Mouse (Mus musculus): Measurements from ENCODE around the gene Il9r. TPM values are rescaled to one million over a fixed set of nuclear protein-coding genes. Genes with fewer than 3 reads are reported as not detected.
A peak's percentile ranks its signal among the peaks of the same experiment; 100 is the strongest.

Gene Il9r
- polyA plus RNA-seq, 1 experiment from 2014 or later, result 0.13 TPM

DNA sequence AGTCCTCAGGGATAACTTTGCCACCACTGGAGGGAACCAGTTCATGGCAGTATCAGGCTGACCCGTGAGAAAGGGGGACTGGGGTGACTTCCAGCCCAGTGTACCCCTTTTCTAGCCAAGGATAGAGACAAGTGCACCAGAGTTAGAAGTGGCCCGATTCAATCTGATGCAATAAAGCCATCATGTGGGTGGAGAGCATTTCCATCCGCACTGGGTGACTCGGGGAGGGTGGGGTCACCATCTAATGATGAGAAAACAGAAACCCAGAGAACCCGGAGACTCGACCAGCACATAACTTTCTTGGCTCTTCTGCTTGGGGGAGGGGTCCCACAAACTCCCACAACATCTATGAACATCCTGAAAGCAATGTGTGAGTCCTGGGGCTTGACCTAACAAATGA is 3.4 kb downstream of the Il9r start:
- H3K4me1 ChIP-seq (replicated peaks), result peaks cover 38% of the 10 kb centered on the region
- H3K4me3 ChIP-seq (replicated peaks), result no peak overlapping the region
- no peak overlapping the region for H3K4me2 ChIP-seq
- DNase-seq (no peak), ATAC-seq (ENCODE audit: low read depth) (no peak)
- H3K9me3 ChIP-seq (replicated peaks), result no peaks in the 10 kb centered on the region
- no peaks in the 10 kb centered on the region for H3K36me3 ChIP-seq
- no peak overlapping the region for H3K27ac ChIP-seq
- H3K9ac ChIP-seq, result no peak overlapping the region
- no peaks in the 10 kb centered on the region for H3K27me3 ChIP-seq
- 36% methylated on average over 6 of the region's 6 CpGs for WGBS (ENCODE audit: insufficient replicate concordance)

DNA sequence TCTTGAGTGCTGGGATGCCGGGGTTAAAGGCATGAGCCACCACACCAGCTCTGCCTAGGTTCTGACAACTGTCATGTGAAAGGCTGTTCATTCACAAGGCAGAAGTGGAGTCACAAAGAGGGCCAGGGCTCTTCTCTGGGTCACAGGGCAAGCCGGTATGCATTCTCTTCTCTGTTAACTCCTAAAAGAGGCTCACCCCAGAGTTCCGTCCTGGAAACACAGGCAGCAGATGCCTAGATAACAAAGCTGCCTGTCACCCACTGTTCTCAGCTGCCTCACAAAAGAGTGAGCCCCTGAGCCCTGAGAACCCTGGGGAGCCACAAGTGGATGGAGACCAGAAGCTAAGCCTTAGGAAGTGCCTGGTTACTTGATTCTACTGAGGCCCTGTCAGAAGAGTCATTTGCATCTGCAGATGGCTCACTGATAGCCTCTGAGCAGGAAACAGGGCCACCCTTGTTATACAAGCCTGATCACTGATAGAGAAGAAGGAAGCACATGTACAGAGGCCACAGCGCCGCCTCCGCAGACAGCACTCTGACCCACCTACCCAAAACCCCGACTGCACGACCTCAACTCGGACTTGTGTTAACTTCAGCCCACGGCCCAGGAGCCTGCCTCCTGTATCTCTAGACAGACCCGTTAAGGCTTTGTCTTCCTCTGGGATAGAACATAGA is 4.1 kb downstream of the Il9r start:
- Histone ChIP-seq H3K27me3 (no peaks in the 10 kb centered on the region), H3K9me3 (replicated peaks) (no peaks in the 10 kb centered on the region), H3K9ac (peak overlapping the region; percentile 33; the same call in 1 of the 2 replicates), H3K36me3 (no peaks in the 10 kb centered on the region), H3K4me2 (no peak overlapping the region), H3K27ac (no peak overlapping the region), H3K4me1 (replicated peaks) (peaks cover 38% of the 10 kb centered on the region), H3K4me3 (replicated peaks) (no peak overlapping the region)
- 11% methylated on average over 11 of the region's 11 CpGs for WGBS (ENCODE audit: insufficient replicate concordance)
- DNase-seq, result no peak
- peak; percentile 30; the same call in 1 of the 2 replicates for ATAC-seq (ENCODE audit: low read depth)

DNA sequence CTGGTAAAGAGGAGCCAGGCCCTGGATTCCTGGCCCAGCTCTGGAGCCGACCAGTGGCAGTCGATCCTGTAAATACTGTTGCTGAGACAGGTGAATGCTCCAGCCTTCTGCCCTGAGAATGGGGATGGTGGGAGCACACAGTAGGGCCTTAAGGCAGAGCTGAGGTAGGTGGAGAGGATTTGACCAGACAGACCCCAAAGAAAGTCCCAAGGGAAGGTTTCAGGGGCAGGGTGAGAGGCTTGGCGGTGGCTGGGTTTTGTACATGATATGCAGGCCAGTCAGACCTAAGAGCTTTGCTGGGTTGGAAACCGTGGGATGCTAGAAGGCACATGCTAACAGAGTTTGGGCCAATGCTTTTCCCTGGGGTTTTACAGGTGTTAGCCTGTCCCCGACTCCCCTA is 5.5 kb downstream of the Il9r start:
- H3K36me3 ChIP-seq, result no peaks in the 10 kb centered on the region
- no peak for DNase-seq
- H3K27ac ChIP-seq, result no peak overlapping the region
- no peak overlapping the region for H3K4me3 ChIP-seq (replicated peaks)
- peaks cover 28% of the 10 kb centered on the region for H3K4me1 ChIP-seq (replicated peaks)
- WGBS (ENCODE audit: insufficient replicate concordance), result 83% methylated on average over 5 of the region's 5 CpGs
- H3K9me3 ChIP-seq (replicated peaks), result no peaks in the 10 kb centered on the region
- H3K9ac ChIP-seq, result no peak overlapping the region
- no peak overlapping the region for H3K4me2 ChIP-seq
- no peaks in the 10 kb centered on the region for H3K27me3 ChIP-seq
- no peak for ATAC-seq (ENCODE audit: low read depth)

GRCm38 (mm10) chr11:32194086-32194485 is 6.0 kb downstream of the Il9r start:
- Histone ChIP-seq H3K9ac (no peak overlapping the region), H3K4me1 (replicated peaks) (peaks cover 22% of the 10 kb centered on the region), H3K27me3 (no peaks in the 10 kb centered on the region), H3K9me3 (replicated peaks) (no peaks in the 10 kb centered on the region), H3K36me3 (no peaks in the 10 kb centered on the region), H3K27ac (no peak overlapping the region), H3K4me3 (replicated peaks) (no peak overlapping the region), H3K4me2 (no peak overlapping the region)
- 68% methylated on average over 10 of the region's 10 CpGs for WGBS (ENCODE audit: insufficient replicate concordance)
- DNase-seq (no peak), ATAC-seq (ENCODE audit: low read depth) (no peak)

GRCm38 (mm10) chr11:32193156-32193555 is 6.9 kb downstream of the Il9r start:
- Histone ChIP-seq H3K27ac (no peak overlapping the region), H3K27me3 (no peaks in the 10 kb centered on the region), H3K9me3 (replicated peaks) (no peaks in the 10 kb centered on the region), H3K4me3 (replicated peaks) (no peak overlapping the region), H3K4me1 (replicated peaks) (peaks cover 18% of the 10 kb centered on the region), H3K36me3 (no peaks in the 10 kb centered on the region), H3K4me2 (no peak overlapping the region), H3K9ac (no peak overlapping the region)
- ATAC-seq (ENCODE audit: low read depth), result no peak
- WGBS (ENCODE audit: insufficient replicate concordance), result 83% methylated on average over 10 of the region's 10 CpGs
- DNase-seq, result no peak

GRCm38 (mm10) chr11:32190603-32191110 is 9.4 kb downstream of the Il9r start:
- ATAC-seq (ENCODE audit: low read depth) (no peak), DNase-seq (no peak)
- Histone ChIP-seq H3K9ac (no peak overlapping the region), H3K4me2 (no peak overlapping the region), H3K9me3 (replicated peaks) (no peaks in the 10 kb centered on the region), H3K36me3 (no peaks in the 10 kb centered on the region), H3K27ac (no peak overlapping the region), H3K4me3 (replicated peaks) (no peak overlapping the region), H3K4me1 (replicated peaks) (peaks cover 3% of the 10 kb centered on the region), H3K27me3 (no peaks in the 10 kb centered on the region)
- WGBS (ENCODE audit: insufficient replicate concordance), result 77% methylated on average over 13 of the region's 13 CpGs

- H3K4me1 ChIP-seq (replicated peaks), result no peaks in the 10 kb centered on the region
- ATAC-seq (ENCODE audit: low read depth) (no peak), DNase-seq (no peak)
- 76% methylated on average over 9 of the region's 9 CpGs for whole genome bisulfite sequencing (ENCODE audit: insufficient replicate concordance)
- H3K27me3 ChIP-seq, result no peaks in the 10 kb centered on the region
- no peak overlapping the region for H3K4me2 ChIP-seq
- H3K27ac ChIP-seq, result no peak overlapping the region
- no peak overlapping the region for H3K9ac ChIP-seq
- H3K9me3 ChIP-seq (replicated peaks), result no peaks in the 10 kb centered on the region
- H3K4me3 ChIP-seq (replicated peaks), result no peak overlapping the region
- H3K36me3 ChIP-seq, result no peaks in the 10 kb centered on the region
Measured at GRCm38 (mm10) chr11:32190119-32190518, 10.0 kb downstream of the Il9r start.

- ATAC-seq (ENCODE audit: low read depth) (no peak), DNase-seq (no peak)
- no peak overlapping the region for H3K4me3 ChIP-seq (replicated peaks)
- H3K4me1 ChIP-seq (replicated peaks), result no peaks in the 10 kb centered on the region
- no peaks in the 10 kb centered on the region for H3K36me3 ChIP-seq
- no peaks in the 10 kb centered on the region for H3K27me3 ChIP-seq
- WGBS (ENCODE audit: insufficient replicate concordance), result 78% methylated on average over 5 of the region's 5 CpGs
- H3K9me3 ChIP-seq (replicated peaks), result no peaks in the 10 kb centered on the region
- no peak overlapping the region for H3K4me2 ChIP-seq
- H3K9ac ChIP-seq, result no peak overlapping the region
- H3K27ac ChIP-seq, result no peak overlapping the region
Measured at GRCm38 (mm10) chr11:32189434-32189833, 10.6 kb downstream of the Il9r start.

DNA sequence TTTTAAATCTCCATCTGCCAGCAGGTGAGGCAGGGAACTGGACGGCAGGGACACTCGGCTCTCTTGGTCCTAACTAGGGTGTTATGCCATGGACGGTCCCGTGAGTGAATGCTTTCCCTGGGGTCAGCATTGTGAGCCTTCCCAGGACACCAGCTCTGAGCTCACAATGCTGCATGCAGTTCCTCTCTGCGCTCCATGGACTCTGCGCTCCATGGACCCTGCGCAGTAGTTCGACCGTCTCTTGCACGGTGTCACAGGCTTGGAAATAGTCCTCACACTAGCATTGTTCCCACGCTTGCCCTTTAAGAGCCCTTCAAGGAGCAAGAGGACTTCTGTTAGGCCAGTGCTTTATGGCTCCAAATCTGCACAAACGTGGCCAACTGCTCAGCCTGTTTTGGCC is 11.2 kb downstream of the Il9r start:
- H3K9ac ChIP-seq, result no peak overlapping the region
- no peak overlapping the region for H3K4me2 ChIP-seq
- ATAC-seq (ENCODE audit: low read depth) (no peak), DNase-seq (no peak)
- 78% methylated on average over 12 of the region's 12 CpGs for WGBS (ENCODE audit: insufficient replicate concordance)
- no peaks in the 10 kb centered on the region for H3K9me3 ChIP-seq (replicated peaks)
- H3K4me3 ChIP-seq (replicated peaks), result no peak overlapping the region
- H3K27ac ChIP-seq, result no peak overlapping the region
- no peaks in the 10 kb centered on the region for H3K4me1 ChIP-seq (replicated peaks)
- H3K27me3 ChIP-seq, result no peaks in the 10 kb centered on the region
- H3K36me3 ChIP-seq, result no peaks in the 10 kb centered on the region

GRCm38 (mm10) chr11:32187256-32187655 is 12.8 kb downstream of the Il9r start:
- 74% methylated on average over 4 of the region's 4 CpGs for WGBS (ENCODE audit: insufficient replicate concordance)
- Histone ChIP-seq H3K36me3 (no peaks in the 10 kb centered on the region), H3K4me1 (replicated peaks) (no peaks in the 10 kb centered on the region), H3K27ac (no peak overlapping the region), H3K9ac (no peak overlapping the region), H3K4me2 (no peak overlapping the region), H3K9me3 (replicated peaks) (no peaks in the 10 kb centered on the region), H3K4me3 (replicated peaks) (no peak overlapping the region), H3K27me3 (no peaks in the 10 kb centered on the region)
- ATAC-seq (ENCODE audit: low read depth) (no peak), DNase-seq (no peak)

- DNase-seq (no peak), ATAC-seq (ENCODE audit: low read depth) (no peak)
- WGBS (ENCODE audit: insufficient replicate concordance), result 73% methylated on average over 3 of the region's 3 CpGs
- H3K9ac ChIP-seq, result no peak overlapping the region
- no peak overlapping the region for H3K27ac ChIP-seq
- H3K4me3 ChIP-seq (replicated peaks), result no peak overlapping the region
- H3K36me3 ChIP-seq, result no peaks in the 10 kb centered on the region
- H3K9me3 ChIP-seq (replicated peaks), result no peaks in the 10 kb centered on the region
- no peaks in the 10 kb centered on the region; the same call in 1 of the 2 replicates for H3K27me3 ChIP-seq
- H3K4me2 ChIP-seq, result no peak overlapping the region
- H3K4me1 ChIP-seq (replicated peaks), result no peaks in the 10 kb centered on the region
Measured at GRCm38 (mm10) chr11:32186031-32186430, 14.0 kb downstream of the Il9r start.

DNA sequence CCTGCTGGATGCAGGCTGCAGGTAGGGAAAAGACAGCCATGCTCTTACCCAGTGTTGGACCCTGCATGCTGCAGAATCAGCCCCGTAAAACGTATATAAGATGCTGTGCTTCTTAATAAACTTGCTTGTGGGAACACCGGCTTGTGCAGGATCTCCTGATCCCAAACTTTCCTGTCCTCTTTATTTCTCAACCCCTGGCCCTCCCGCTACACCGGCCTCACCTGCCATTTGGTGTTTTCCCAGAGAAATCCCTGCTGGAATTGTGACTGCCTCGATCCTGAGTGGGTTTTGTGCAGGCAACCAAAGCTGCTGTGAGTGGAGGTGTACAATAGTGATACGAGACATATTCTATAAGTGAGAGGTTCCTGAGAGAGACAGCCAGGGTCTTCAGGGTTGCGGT is 15.6 kb downstream of the Il9r start:
- Histone ChIP-seq H3K36me3 (no peaks in the 10 kb centered on the region), H3K9me3 (replicated peaks) (no peaks in the 10 kb centered on the region), H3K9ac (no peak overlapping the region), H3K27ac (no peak overlapping the region), H3K27me3 (no peaks in the 10 kb centered on the region; the same call in 1 of the 2 replicates), H3K4me1 (replicated peaks) (no peaks in the 10 kb centered on the region), H3K4me2 (no peak overlapping the region), H3K4me3 (replicated peaks) (no peak overlapping the region)
- ATAC-seq (ENCODE audit: low read depth) (no peak), DNase-seq (no peak)
- WGBS (ENCODE audit: insufficient replicate concordance), result 76% methylated on average over 8 of the region's 8 CpGs
